Mouse (Mus musculus): Measurements from ENCODE around the gene Ptprn2.

GRCm38 (mm10) chr12:116938158-116938854 lies 452.8 kb downstream of the Ptprn2 start:
- TF ChIP-seq CTCF (IDR thresholded peaks at IDR 0.05; ENCODE audit: low read depth, low read length), result no peak
- TF ChIP-seq POLR2A (IDR thresholded peaks at IDR 0.05; ENCODE audit: insufficient read depth, low read length), result no peak
- TF ChIP-seq EP300 (IDR thresholded peaks at IDR 0.05; ENCODE audit: insufficient read depth, low read depth, low read length), result no peak

Measured in ES-Bruce4 (cell line).